Mouse (Mus musculus) embryonic stem cell, embryonic (primary cell): Measurements from ENCODE around the gene Orc4.
"Not testable (repeated sequence)": the region's sequence is repeated elsewhere in the genome, so short reads cannot be mapped to it uniquely, and the experiment has no call there.

Experiments
- CTCF ChIA-PET, 4 experiments: fragments of 300-600 bp in 2 of 4; fragments of 350-600 bp in 2 of 4; sonication (Branson Sonifier 250); formaldehyde crosslinking; loops; one replicate each; lab custom pipeline; 2022; ENCODE audit warnings: inconsistent platforms in 2 of 4; lab: Charles Lee
- POLR2A ChIA-PET, 4 experiments: fragments of 300-600 bp in 2 of 4; fragments of 350-600 bp in 2 of 4; sonication (Branson Sonifier 250); formaldehyde crosslinking; loops; one replicate each; lab custom pipeline; 2022; ENCODE audit warnings: antibody characterized with exemption in 4 of 4, inconsistent platforms in 1 of 4; lab: Charles Lee

The Orc4 gene

DNA sequence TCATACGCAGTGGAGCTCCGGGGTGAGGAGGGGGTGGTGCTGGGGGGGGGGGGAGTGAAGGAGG is at the start of gene Orc4:
Orc4 (minus strand) TSS at position 26 of the 64 bp plus-strand sequence.
- CTCF ChIA-PET = interaction anchor here in 1 of 4 experiments (1.0 kb wide), 1 partner anchor 64 kb away, joined by 3 read pairs; no protein-coding TSS in a partner anchor
- POLR2A ChIA-PET = interaction anchor here (0.7 to 3.4 kb wide), 7 partner anchors 9 to 777 kb away, joined by 3 to 30 read pairs (median 6); no protein-coding TSS in a partner anchor

DNA sequence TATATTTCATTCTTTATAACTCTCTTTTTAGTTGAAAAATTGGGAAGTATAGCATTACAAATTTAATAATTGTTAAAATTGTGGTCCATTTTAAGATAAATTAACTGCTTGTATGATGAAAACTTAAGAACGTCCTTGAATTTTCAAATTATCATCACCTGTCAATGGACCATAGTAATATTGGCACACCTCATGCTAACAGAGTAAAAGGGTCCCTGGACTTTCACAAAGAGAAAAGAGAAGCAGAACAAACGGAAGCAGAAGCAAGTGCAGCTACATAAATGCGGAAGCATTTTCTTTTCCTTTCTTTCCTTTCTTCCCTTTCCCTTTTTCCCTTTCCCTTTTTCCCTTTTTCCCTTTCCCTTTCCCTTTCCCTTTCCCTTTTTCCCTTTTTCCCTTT is 40.2 kb upstream of the Orc4 start:
- POLR2A ChIA-PET = no interaction called here
- CTCF ChIA-PET = no interaction called here

DNA sequence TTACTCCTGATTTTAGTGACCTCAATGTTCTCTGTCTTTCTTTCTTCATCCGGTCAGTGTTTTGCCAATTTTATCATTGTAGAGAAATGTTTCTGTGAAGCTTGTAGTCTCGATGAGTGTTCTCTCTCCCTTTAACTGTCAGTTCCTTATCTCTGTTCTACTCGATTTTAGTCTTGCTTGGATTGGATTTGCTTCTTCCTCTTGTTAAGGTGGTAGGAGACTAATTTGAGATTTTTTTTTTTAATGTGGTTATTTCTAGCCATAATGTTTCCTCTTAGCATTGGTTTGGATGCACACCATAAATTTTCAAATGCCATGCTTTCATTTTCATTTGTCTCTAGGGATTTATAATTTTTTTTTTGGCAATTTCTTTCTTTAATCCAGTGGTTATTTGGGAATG is 28.8 kb upstream of the Orc4 start:
- ChIA-PET CTCF (no interaction called here), POLR2A (no interaction called here)

DNA sequence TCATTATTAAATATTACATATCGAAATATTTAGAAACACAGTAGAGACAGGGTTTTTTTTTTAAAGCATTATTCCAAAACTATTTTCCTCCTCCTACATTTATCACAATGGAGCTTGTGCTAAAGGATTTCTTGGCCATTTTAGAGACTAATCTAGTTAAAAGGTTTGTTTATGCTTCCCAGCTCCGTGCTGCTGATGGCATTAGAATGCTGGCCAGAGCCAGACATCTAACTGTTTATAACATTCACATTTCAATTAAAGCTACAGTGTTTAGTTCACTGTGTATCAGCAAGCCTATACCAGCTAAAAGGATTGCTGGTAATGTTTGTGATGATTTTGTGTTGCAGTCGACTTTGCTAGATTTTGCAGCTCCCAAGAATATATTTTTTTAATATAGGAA is 6.5 kb upstream of the Orc4 start:
- CTCF ChIA-PET = no interaction called here
- POLR2A ChIA-PET = no interaction called here

DNA sequence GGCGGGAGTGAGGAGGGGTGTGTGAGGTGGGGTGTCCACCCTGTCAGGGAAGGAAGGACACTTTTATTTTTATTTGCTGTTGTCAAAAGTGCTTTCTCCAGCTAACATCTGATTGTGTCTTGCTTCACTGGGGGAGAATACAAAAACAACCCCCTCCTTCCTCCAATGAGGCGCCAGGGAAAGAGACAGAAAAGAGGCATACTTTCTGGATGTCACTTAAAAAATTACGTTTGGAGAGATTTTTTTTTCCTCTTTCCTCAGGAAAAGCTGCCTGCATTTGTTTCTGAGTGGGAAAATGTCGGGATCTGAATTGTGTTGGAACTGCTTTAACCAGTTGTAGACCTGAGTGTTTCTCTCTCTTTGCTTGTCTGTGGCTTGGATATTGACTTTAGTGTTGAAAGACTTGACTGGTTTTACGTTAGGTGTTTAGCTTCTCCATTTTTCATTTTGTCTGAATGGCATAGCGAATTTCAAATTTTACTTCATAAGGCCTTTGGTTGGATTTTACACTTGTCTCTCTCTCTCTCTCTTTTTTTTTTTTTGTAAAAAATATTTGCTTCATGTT is 321 bp upstream of the Orc4 start:
- ChIA-PET POLR2A (interaction anchor here in 3 of 4 experiments (0.6 to 3.4 kb wide), 7 partner anchors 9 to 499 kb away, joined by 3 to 30 read pairs (median 3); no protein-coding TSS in a partner anchor), CTCF (no interaction called here)

DNA sequence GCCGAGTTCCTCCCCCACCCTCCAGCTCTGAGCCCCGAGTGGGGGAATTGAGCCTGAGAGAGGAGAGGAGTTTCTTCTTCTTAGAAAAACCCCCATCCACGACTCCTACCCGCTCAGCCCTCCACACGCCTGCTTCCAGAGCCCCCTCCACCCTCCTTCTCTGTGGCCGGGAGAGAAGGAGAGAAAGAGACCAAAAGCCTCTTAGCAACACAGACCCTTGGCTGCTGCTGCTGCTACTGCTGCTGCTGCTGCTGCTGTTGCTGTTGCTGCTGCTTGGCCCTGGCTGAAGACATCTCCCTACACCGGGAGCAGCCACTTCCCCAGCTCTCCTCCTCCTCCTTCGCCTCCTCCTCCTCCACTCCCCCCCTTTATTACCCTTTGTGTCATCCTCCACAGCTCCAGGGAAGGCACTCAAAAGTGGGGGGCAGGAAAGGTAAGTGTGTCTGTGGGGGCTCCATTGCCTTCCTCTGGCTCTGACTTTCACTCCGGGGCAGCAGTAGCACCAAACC is 280 bp downstream of the Orc4 start:
- CTCF ChIA-PET = interaction anchor here in 2 of 4 experiments (1.0 to 1.5 kb wide), 2 partner anchors 64 to 363 kb away, joined by 3 to 5 read pairs; no protein-coding TSS in a partner anchor
- POLR2A ChIA-PET = interaction anchor here (0.5 to 3.4 kb wide), 29 partner anchors 10 to 795 kb away, joined by 3 to 30 read pairs (median 5); partner anchors contain the start of genes Acvr2a (in 2 of the 4) and Epc2 (in 1 of the 4)

DNA sequence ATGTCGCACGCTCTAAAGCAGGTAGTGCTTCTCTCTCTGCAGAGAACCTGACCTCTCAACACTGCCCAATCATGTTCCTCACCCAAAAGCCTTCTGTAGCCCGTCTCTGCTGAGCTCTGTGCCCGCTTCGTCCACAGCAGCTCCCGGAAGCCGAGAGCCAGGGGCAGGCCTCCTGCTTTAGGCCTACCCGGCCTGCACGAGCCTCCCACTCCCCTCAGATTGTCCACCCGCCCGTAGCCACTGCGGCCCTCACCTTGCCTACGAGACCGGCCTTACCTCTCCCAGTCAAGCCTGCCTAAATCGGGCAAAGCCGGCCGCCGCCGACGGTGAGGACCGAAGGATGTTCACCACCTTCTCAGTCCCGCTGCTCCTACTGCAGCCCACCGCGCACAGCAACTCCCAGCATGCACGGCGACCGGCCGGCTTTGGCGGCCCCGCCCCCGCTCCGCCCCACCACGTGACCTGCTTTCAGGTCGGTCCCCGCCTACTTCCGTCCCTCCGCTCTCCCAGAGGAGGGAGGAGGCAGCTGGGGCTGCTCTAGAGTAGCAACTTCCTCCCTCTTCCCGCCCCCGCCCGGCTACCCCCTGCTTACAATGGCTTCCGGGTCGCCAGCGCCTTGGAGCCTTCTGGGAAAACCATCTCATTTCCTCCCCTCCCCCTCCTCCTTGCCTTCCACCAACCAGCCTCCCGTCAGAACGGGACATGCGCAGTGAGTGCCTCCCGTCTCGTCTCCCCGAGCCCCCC is 1.1 kb downstream of the Orc4 start, which contains the start of gene Mbd5:
Mbd5 (plus strand) TSS at position 668 of the 744 bp plus-strand sequence.
- ChIA-PET POLR2A (interaction anchor here (0.5 to 3.4 kb wide), 40 partner anchors 10 to 795 kb away, joined by 3 to 30 read pairs (median 4); partner anchors contain the start of genes Acvr2a (in 2 of the 4) and Epc2 (in 1 of the 4)), CTCF (interaction anchor here in 2 of 4 experiments (0.5 to 1.5 kb wide), 3 partner anchors 63 to 1357 kb away, joined by 3 to 5 read pairs (median 3); no protein-coding TSS in a partner anchor)

DNA sequence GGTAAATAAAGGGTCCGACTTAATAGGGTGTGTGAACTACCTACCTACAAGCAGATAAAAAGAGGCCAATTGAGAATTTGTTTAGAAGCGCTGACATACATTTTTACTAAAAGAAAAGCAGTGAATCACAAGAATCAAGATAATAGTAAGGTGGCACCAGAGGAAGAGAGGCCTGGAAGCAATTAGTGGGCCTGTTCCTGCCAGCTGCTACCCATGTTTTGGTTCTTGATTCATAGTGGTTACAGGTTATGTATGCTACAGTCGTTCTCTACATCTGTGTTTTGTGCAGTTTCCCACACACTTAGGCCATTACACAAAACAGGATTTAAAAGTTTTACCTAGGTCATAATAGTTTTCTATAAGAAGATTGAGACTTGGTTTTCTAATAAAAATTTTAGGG is 2.3 kb downstream of the Orc4 start:
- POLR2A ChIA-PET = interaction anchor here in 2 of 4 experiments (0.6 to 3.4 kb wide), 14 partner anchors 9 to 502 kb away, joined by 3 to 30 read pairs (median 4); no protein-coding TSS in a partner anchor

DNA sequence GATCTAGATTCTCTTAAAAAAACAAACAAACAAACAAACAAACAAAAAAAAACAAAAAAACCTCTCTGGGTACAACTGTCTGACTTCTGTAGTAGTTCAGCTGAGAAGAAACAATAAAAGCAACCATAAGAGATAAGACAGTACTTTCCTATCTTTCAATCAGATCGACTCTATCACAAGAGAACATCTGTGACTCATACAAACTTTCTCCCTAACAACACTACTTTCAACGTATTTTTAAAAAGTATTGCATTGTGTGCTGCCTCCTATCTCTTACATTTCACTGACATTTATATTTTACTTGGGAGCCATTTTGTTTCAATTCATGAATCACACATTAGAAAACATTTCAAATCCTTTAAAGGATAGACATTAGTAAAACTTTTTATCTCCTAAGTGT is 15.0 kb downstream of the Orc4 start:
- ChIA-PET POLR2A (interaction anchor here in 1 of 4 experiments (1.0 kb wide), 1 partner anchor 14 kb away, joined by 3 read pairs; the partner anchor contains the start of gene Mbd5), CTCF (no interaction called here)

More for the DNA sequence above, 2.3 kb downstream of the Orc4 start:
- CTCF ChIA-PET = no interaction called here

DNA sequence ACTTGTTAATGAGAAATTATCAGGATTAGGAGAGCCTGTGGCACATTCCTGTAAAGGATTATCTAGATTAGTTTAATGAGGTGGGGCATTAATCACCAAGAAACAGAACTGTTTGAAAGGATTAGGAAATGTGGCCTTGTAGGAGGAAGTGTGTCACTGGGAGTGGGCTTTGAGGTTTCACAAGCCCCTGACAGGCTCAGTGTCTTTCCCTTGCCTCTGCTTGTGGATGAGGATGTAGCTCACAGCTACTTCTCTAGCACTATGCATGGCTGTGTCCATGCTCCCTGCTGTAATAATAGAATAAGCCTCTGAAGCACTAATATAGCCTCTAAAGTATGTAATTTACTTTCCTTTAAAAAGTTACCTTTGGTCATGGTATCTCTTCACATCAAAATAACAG is 34.2 kb downstream of the Orc4 start:
- CTCF ChIA-PET = no interaction called here
- POLR2A ChIA-PET = interaction anchor here in 1 of 4 experiments (1.2 to 1.4 kb wide), 2 partner anchors 13 to 31 kb away, joined by 3 to 4 read pairs; no protein-coding TSS in a partner anchor

DNA sequence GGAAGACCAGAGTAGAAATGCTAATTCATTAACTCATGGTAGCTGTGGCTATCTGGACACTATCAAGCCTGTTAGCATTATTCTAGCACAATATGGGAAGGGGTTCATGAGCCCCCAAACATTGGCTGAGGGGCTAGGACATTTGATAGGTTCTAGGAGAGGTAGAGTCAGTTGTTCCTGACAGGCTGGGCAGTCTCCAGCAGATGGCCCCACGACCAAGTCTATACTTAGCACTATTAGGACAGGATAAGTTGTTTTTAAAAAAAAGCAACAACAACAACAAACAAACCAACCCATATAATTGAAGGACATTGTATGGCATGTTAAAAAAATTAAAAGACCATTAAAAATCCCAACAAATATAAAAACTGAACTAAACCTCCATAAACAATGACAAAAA is 35.9 kb downstream of the Orc4 start:
- CTCF ChIA-PET = interaction anchor here in 1 of 4 experiments (0.9 kb wide), 1 partner anchor 399 kb away, joined by 3 read pairs; no protein-coding TSS in a partner anchor
- POLR2A ChIA-PET = interaction anchor here in 3 of 4 experiments (0.6 to 1.1 kb wide), 5 partner anchors 8 to 1185 kb away, joined by 3 to 4 read pairs (median 3); no protein-coding TSS in a partner anchor

DNA sequence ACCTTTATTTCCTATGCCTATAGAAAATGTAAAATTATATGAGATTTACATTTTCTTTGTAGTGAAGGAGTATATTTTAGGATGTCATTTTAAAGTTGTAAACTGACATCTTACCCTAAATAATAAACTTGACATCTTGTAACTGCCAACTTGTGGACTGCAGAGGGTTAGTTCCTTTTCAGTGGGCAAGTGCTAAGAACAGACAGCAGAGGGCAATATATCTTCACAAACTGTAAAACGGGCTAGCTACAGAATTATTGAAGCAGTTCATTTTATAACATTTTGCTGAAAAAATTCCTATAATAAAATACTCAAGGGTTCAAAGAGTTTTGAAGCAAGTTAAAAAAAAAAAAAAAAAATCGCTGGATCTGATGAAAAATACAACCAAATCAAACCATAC is 41.2 kb downstream of the Orc4 start:
- POLR2A ChIA-PET = interaction anchor here in 2 of 4 experiments (0.7 to 2.0 kb wide), 4 partner anchors 13 to 40 kb away, joined by 3 to 6 read pairs (median 4); partner anchors contain the start of gene Mbd5 (in 1 of the 2)
- CTCF ChIA-PET = interaction anchor here (0.7 to 1.5 kb wide), 5 partner anchors 175 to 826 kb away, joined by 3 to 11 read pairs (median 4); no protein-coding TSS in a partner anchor

DNA sequence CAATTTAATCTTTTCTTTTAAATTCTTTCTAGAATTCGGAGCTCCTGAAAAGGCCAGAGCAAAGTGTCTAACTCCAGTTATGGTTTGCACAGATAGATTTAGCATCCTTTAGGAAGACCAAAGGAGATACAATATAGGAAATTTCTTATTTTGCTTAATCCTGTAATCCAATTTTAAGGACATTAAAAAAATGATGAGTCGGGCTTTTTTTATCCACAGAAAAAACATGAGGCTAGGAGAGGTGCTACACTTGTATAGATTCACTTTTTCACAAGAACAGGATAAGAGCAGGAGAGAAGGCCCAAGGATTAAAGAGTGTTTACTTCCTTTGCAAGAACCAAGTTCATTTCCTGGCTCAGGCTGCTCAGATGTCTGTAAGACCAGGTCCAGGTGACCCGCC is 54.9 kb downstream of the Orc4 start:
- ChIA-PET CTCF (no interaction called here), POLR2A (interaction anchor here in 1 of 4 experiments (0.9 kb wide), 1 partner anchor 16 kb away, joined by 4 read pairs; no protein-coding TSS in a partner anchor)

DNA sequence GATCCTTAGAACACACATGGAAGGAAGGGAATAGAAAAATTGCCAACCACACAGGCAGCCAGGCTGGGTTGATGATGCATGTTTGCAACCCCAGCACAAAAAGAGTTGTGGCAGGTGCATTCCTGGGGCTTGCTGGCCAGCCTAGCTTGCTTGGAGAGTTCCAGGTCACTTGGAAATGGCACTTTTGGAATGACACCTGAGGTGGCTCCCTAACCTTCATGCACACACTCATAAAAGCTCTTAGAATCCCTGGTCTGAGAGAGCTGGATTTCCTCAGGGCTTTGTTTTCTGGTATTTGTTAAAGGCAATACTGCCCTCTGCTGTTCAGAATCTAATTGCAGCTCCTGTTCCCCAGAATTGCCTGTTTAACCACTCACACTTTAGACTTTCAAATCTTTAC is 64.1 kb downstream of the Orc4 start:
- CTCF ChIA-PET = interaction anchor here (0.5 to 1.5 kb wide), 18 partner anchors 9 to 1394 kb away, joined by 3 to 10 read pairs (median 4); partner anchors contain the start of gene Mbd5 (in 1 of the 4)
- POLR2A ChIA-PET = interaction anchor here in 1 of 4 experiments (0.6 kb wide), 1 partner anchor 19 kb away, joined by 3 read pairs; no protein-coding TSS in a partner anchor

DNA sequence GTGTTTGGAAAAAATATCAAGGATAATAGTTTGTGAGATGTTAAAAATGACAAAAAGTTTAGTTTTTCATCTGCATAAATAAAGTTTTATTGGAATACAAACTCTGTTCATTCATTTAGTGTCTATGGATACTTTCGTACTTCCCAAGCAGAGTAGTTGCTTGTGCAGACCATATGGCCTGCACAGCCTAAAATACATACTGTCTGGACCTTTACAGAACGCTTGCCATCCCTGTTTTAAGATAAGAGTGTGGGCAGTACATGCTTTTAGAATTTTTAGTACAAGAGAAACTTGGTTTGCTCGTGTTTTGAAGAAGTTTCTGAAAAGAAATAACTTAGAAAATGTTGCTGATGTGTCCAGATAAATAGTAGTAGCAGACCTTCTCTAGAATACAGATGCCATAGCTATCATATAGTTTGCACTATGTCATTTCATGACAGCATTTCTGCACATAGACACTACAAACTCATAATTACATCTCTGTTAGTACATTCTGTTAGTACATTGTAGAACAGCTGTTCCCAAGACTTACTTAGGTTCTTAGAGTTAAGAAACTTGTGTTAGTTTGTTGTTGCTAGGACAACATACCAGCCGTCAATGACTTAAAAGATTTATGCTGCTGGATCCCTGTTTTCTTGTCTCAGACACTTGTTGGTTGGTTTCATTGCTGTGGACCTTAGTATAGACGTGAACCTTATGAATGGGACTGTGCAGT is 81.7 kb downstream of the Orc4 start:
- POLR2A ChIA-PET = no interaction called here
- CTCF ChIA-PET = no interaction called here

DNA sequence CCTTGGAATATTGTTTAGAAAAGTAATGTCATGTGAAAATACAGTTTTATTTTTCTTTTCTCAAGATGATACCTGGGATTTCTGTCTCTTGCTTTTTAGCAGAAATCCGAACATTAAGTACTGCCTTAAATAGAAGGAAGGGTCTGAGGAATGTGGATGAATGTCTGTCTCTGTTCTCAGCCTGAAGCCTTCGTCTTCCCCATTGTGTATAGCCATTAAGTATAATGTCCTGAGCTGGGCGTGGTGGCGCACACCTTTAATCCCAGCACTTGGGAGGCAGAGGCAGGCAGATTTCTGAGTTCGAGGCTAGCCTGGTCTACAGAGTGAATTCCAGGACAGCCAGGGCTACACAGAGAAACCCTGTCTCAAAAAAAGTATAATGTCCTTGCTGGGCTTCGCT is 84.5 kb downstream of the Orc4 start:
- POLR2A ChIA-PET = interaction anchor here in 1 of 4 experiments (1.7 kb wide), 1 partner anchor 12 kb away, joined by 5 read pairs; no protein-coding TSS in a partner anchor
- CTCF ChIA-PET = not testable (repeated sequence)
